Mouse (Mus musculus) liver, embryonic 12.5 days (tissue): ENCODE measurements around the gene Hist1h2bn. TPM values are rescaled to one million over a fixed set of nuclear protein-coding genes. Genes with fewer than 3 reads are reported as not detected.
"Not testable (repeated sequence)": the region's sequence is repeated elsewhere in the genome, so short reads cannot be mapped to it uniquely, and the experiment has no call there.

Experiments used
- ATAC-seq: fragments of 200-750 bp; cut with Nextera tagmentation; 2 replicates; pipeline ENCODE4 v1.8.0; 2017; ENCODE audit warnings: moderate number of reproducible peaks, mild to moderate bottlenecking, moderate library complexity
- H3K27ac ChIP-seq: fragments of 300-500 bp; sonication (generic); 2 replicates; pipeline ENCODE4 v1.5.1; 2016; ENCODE audit warnings: mild to moderate bottlenecking
- H3K27me3 ChIP-seq: fragments of 300-500 bp; sonication (generic); replicated peaks from 2 replicates; pipeline ENCODE4 v1.6.1; 2016; ENCODE audit warnings: mild to moderate bottlenecking, moderate library complexity
- H3K36me3 ChIP-seq: fragments of 300-500 bp; sonication (generic); 2 replicates; pipeline ENCODE4 v1.6.1; 2016; ENCODE audit warnings: mild to moderate bottlenecking, moderate library complexity
- H3K4me1 ChIP-seq: fragments of 300-500 bp; sonication (generic); 2 replicates; pipeline ENCODE4 v1.6.1; 2016
- H3K4me2 ChIP-seq: fragments of 300-500 bp; sonication (generic); 2 replicates; pipeline ENCODE4 v1.6.1; 2016; ENCODE audit warnings: mild to moderate bottlenecking, moderate library complexity
- H3K4me3 ChIP-seq: fragments of 300-500 bp; sonication (generic); 2 replicates; pipeline ENCODE4 v1.5.1; 2016; ENCODE audit warnings: mild to moderate bottlenecking, moderate library complexity
- H3K9ac ChIP-seq: fragments of 300-500 bp; sonication (generic); 2 replicates; pipeline ENCODE4 v1.6.1; 2016; ENCODE audit warnings: mild to moderate bottlenecking, moderate library complexity
- H3K9me3 ChIP-seq: fragments of 300-500 bp; sonication (generic); replicated peaks from 2 replicates; pipeline ENCODE4 v1.6.1; 2016; ENCODE audit warnings: mild to moderate bottlenecking, moderate library complexity
- WGBS: fragments of 180-500 bp; shearing (Covaris S2); methylation state at CpG from one replicate; pipeline ENCODE4 v1.1.7; 2016; ENCODE audit not compliant: insufficient replicate concordance; 5-methylcytosine and 5-hydroxymethylcytosine counted together
- polyA plus RNA-seq: library from polyadenylated mRNA; unstranded; fragments of >200 nt; fragmentation: Nextera tagmentation; extraction: Ambion mirVana; gene quantifications from 2 replicates; pipeline ENCODE4 v1.2.1, GENCODE M21; 2016

The Hist1h2bn gene
- polyA plus RNA-seq, 1 experiment from 2014 or later, result 8.9 TPM

GRCm38 (mm10) chr13:21755707-21756106 lies 1.8 kb downstream of the Hist1h2bn start:
- no peak for ATAC-seq
- Histone ChIP-seq H3K9ac (peak overlapping the region; percentile 71), H3K4me3 (peak overlapping the region; percentile 49), H3K4me1 (peaks cover 32% of the 10 kb centered on the region), H3K27me3 (no peaks in the 10 kb centered on the region), H3K27ac (peak overlapping the region; percentile 99), H3K36me3 (no peaks in the 10 kb centered on the region), H3K4me2 (peak overlapping the region; percentile 66), H3K9me3 (no peaks in the 10 kb centered on the region)
- 80% methylated on average over 1 of the region's 1 CpGs for WGBS

GRCm38 (mm10) chr13:21778814-21779766 lies 25.2 kb downstream of the Hist1h2bn start:
- peak overlapping the region; percentile 100 for H3K27ac ChIP-seq
- H3K4me1 ChIP-seq, result peaks cover 57% of the 10 kb centered on the region
- peak; percentile 74 for ATAC-seq
- H3K4me2 ChIP-seq, result peak overlapping the region; percentile 87
- no peaks in the 10 kb centered on the region for H3K27me3 ChIP-seq
- peak overlapping the region; percentile 96 for H3K9ac ChIP-seq
- H3K36me3 ChIP-seq, result no peaks in the 10 kb centered on the region
- H3K4me3 ChIP-seq, result peak overlapping the region; percentile 70
- no peaks in the 10 kb centered on the region for H3K9me3 ChIP-seq
- 6% methylated on average over 33 of the region's 33 CpGs for WGBS

GRCm38 (mm10) chr13:21779767-21780731 lies 26.1 kb downstream of the Hist1h2bn start, which contains the start of gene Hist1h1b:
Gene Hist1h1b (minus strand): TSS chr13:21780625.
- no peaks in the 10 kb centered on the region for H3K9me3 ChIP-seq
- H3K27ac ChIP-seq, result peak within 1 kb of the TSS; percentile 100

GRCm38 (mm10) chr13:21781021-21781555 lies 27.2 kb downstream of the Hist1h2bn start:
- peaks cover 71% of the 10 kb centered on the region for H3K4me1 ChIP-seq

More at GRCm38 (mm10) chr13:21779767-21780731, 26.1 kb downstream of the Hist1h2bn start, which contains the start of gene Hist1h1b:
- H3K4me2 ChIP-seq, result peak within 1 kb of the TSS; percentile 87
- peak within 1 kb of the TSS; percentile 70 for H3K4me3 ChIP-seq
- H3K9ac ChIP-seq, result peak within 1 kb of the TSS; percentile 96
- H3K4me1 ChIP-seq, result peaks cover 66% of the 10 kb centered on the region
- WGBS, result under 1% methylated on average over 44 of the region's 44 CpGs
- ATAC-seq, result peak; percentile 59
- no peaks in the 10 kb centered on the region for H3K27me3 ChIP-seq
- no peaks in the 10 kb centered on the region for H3K36me3 ChIP-seq

GRCm38 (mm10) chr13:21781639-21782038 lies 27.7 kb downstream of the Hist1h2bn start:
- no peak for ATAC-seq
- Histone ChIP-seq H3K4me2 (peak overlapping the region; percentile 87), H3K9ac (peak overlapping the region; percentile 82), H3K36me3 (no peaks in the 10 kb centered on the region), H3K27ac (peak overlapping the region; percentile 100), H3K4me3 (no peak overlapping the region; the same call in 1 of the 2 replicates), H3K27me3 (no peaks in the 10 kb centered on the region), H3K4me1 (peaks cover 68% of the 10 kb centered on the region), H3K9me3 (no peaks in the 10 kb centered on the region)
- 82% methylated on average over 1 of the region's 1 CpGs for WGBS

More at GRCm38 (mm10) chr13:21781021-21781555, 27.2 kb downstream of the Hist1h2bn start:
- Histone ChIP-seq H3K4me2 (peak overlapping the region; percentile 87), H3K36me3 (no peaks in the 10 kb centered on the region), H3K27ac (peak overlapping the region; percentile 100), H3K4me3 (peak overlapping the region; percentile 70), H3K9ac (peak overlapping the region; percentile 96), H3K9me3 (no peaks in the 10 kb centered on the region), H3K27me3 (no peaks in the 10 kb centered on the region)
- ATAC-seq, result no peak
- WGBS, result 31% methylated on average over 6 of the region's 6 CpGs

GRCm38 (mm10) chr13:21782361-21783254 lies 28.7 kb downstream of the Hist1h2bn start:
- Histone ChIP-seq H3K9ac (peak overlapping the region; percentile 82), H3K4me2 (peak overlapping the region; percentile 87), H3K4me1 (peaks cover 59% of the 10 kb centered on the region), H3K27ac (peak overlapping the region; percentile 100), H3K4me3 (peak overlapping the region; percentile 55)
- under 1% methylated on average over 17 of the region's 35 CpGs for WGBS
- not testable (repeated sequence) for H3K9me3 ChIP-seq, H3K36me3 ChIP-seq, H3K27me3 ChIP-seq
- peak; percentile 3 for ATAC-seq

- H3K9me3 ChIP-seq, result no peaks in the 10 kb centered on the region
- peak within 1 kb of the TSS; percentile 55 for H3K4me3 ChIP-seq
- ATAC-seq, result peak; percentile 52
- under 1% methylated on average over 20 of the region's 20 CpGs for WGBS
- H3K36me3 ChIP-seq, result no peaks in the 10 kb centered on the region
- peak within 1 kb of the TSS; percentile 82 for H3K9ac ChIP-seq
- peaks cover 59% of the 10 kb centered on the region for H3K4me1 ChIP-seq
- peak within 1 kb of the TSS; percentile 87 for H3K4me2 ChIP-seq
- H3K27me3 ChIP-seq, result no peaks in the 10 kb centered on the region
- peak within 1 kb of the TSS; percentile 100 for H3K27ac ChIP-seq
These were observed 29.3 kb downstream of the Hist1h2bn start, which contains the start of gene Hist1h3i for GRCm38 (mm10) chr13:21783255-21783617. Gene Hist1h3i (minus strand): TSS chr13:21783370.

- 4% methylated on average over 9 of the region's 9 CpGs for WGBS
- Histone ChIP-seq H3K4me3 (peak overlapping the region; percentile 55), H3K27ac (peak overlapping the region; percentile 100), H3K36me3 (no peaks in the 10 kb centered on the region), H3K9me3 (no peaks in the 10 kb centered on the region), H3K9ac (peak overlapping the region; percentile 77), H3K4me2 (peak overlapping the region; percentile 87), H3K4me1 (peaks cover 59% of the 10 kb centered on the region), H3K27me3 (no peaks in the 10 kb centered on the region)
- ATAC-seq, result no peak
These were observed 29.8 kb downstream of the Hist1h2bn start for GRCm38 (mm10) chr13:21783734-21784161.

GRCm38 (mm10) chr13:21784311-21784710 lies 30.4 kb downstream of the Hist1h2bn start:
- H3K4me3 ChIP-seq, result peak overlapping the region; percentile 55
- no peaks in the 10 kb centered on the region for H3K36me3 ChIP-seq
- peak overlapping the region; percentile 100 for H3K27ac ChIP-seq
- peak overlapping the region; percentile 77 for H3K9ac ChIP-seq
- H3K9me3 ChIP-seq, result no peaks in the 10 kb centered on the region
- ATAC-seq, result no peak
- 64% methylated on average over 6 of the region's 6 CpGs for WGBS
- H3K4me1 ChIP-seq, result peaks cover 65% of the 10 kb centered on the region
- peak overlapping the region; percentile 87 for H3K4me2 ChIP-seq
- no peaks in the 10 kb centered on the region for H3K27me3 ChIP-seq

GRCm38 (mm10) chr13:21786189-21786898 lies 32.4 kb downstream of the Hist1h2bn start:
- H3K4me1 ChIP-seq, result peaks cover 66% of the 10 kb centered on the region
- 6% methylated on average over 8 of the region's 8 CpGs for WGBS
- H3K9me3 ChIP-seq, result no peaks in the 10 kb centered on the region
- ATAC-seq, result no peak
- peak overlapping the region; percentile 77 for H3K9ac ChIP-seq
- no peaks in the 10 kb centered on the region for H3K36me3 ChIP-seq
- H3K4me3 ChIP-seq, result peak overlapping the region; percentile 54
- H3K4me2 ChIP-seq, result peak overlapping the region; percentile 67
- H3K27me3 ChIP-seq, result no peaks in the 10 kb centered on the region
- peak overlapping the region; percentile 100 for H3K27ac ChIP-seq
